Mouse (Mus musculus) stomach, postnatal 0 days (tissue): ENCODE measurements around the gene Ankrd60. TPM values are rescaled to one million over a fixed set of nuclear protein-coding genes. Genes with fewer than 3 reads are reported as not detected.

Experiments
- ATAC-seq: fragments of 200-750 bp; cut with Nextera tagmentation; 2 replicates; pipeline ENCODE4 v1.8.0; 2017; ENCODE audit not compliant: low FRiP score, low TSS enrichment
- DNase-seq: peaks from one replicate; pipeline ENCODE4 v3.0.0-alpha.2; 2016; ENCODE audit warnings: low spot score
- H3K27ac ChIP-seq: fragments of 300-500 bp; sonication (generic); replicated peaks from 2 replicates; pipeline ENCODE4 v1.5.1; 2014; ENCODE audit warnings: mild to moderate bottlenecking, control low read depth
- H3K27me3 ChIP-seq: fragments of 300-500 bp; sonication (generic); 2 replicates; pipeline ENCODE4 v1.6.1; 2014; ENCODE audit warnings: low read length; ENCODE audit not compliant: control insufficient read depth, insufficient read depth
- H3K36me3 ChIP-seq: fragments of 300-500 bp; sonication (generic); 2 replicates; pipeline ENCODE4 v1.6.1; 2014; ENCODE audit warnings: low read length, mixed read lengths; ENCODE audit not compliant: control insufficient read depth, insufficient read depth
- H3K4me1 ChIP-seq: fragments of 300-500 bp; sonication (generic); replicated peaks from 2 replicates; pipeline ENCODE4 v1.6.1; 2014; ENCODE audit warnings: antibody characterized with exemption; ENCODE audit not compliant: control insufficient read depth, insufficient read depth
- H3K4me2 ChIP-seq: fragments of 300-500 bp; sonication (generic); replicated peaks from 2 replicates; pipeline ENCODE4 v1.6.1; 2014; ENCODE audit warnings: low read depth, mild to moderate bottlenecking, control low read depth, moderate library complexity
- H3K4me3 ChIP-seq: fragments of 300-500 bp; sonication (generic); 2 replicates; pipeline ENCODE4 v1.5.1; 2014; ENCODE audit warnings: low read depth, low read length, control low read depth
- H3K9ac ChIP-seq: fragments of 300-500 bp; sonication (generic); 2 replicates; pipeline ENCODE4 v1.6.1; 2014; ENCODE audit warnings: mild to moderate bottlenecking, low read length, control low read depth, mixed read lengths
- H3K9me3 ChIP-seq: fragments of 300-500 bp; sonication (generic); 2 replicates; pipeline ENCODE4 v1.6.1; 2016; ENCODE audit warnings: low read length; ENCODE audit not compliant: control insufficient read depth
- CTCF ChIP-seq: IDR thresholded peaks from 2 replicates; pipeline ENCODE4 v1.5.1; 2016; ENCODE audit warnings: antibody characterized with exemption, low read depth, mild to moderate bottlenecking, moderate library complexity
- EP300 ChIP-seq: optimal IDR thresholded peaks from 2 replicates; pipeline ENCODE3; 2016; ENCODE audit warnings: antibody characterized with exemption
- WGBS: fragments of 180-500 bp; shearing (Covaris S2); extraction: QIAGEN DNeasy Blood & Tissue Kit; methylation state at CpG from one replicate; pipeline ENCODE4 v1.1.7; 2014; 5-methylcytosine and 5-hydroxymethylcytosine counted together
- polyA plus RNA-seq: library from polyadenylated mRNA; unstranded; fragments of >200 nt; fragmentation: Nextera tagmentation; extraction: Ambion mirVana; gene quantifications from 2 replicates; pipeline ENCODE4 v1.2.1, GENCODE M21; 2015

Gene Ankrd60
- polyA plus RNA-seq, 1 experiment from 2014 or later = not detected

- TF ChIP-seq EP300 (no peak), CTCF (no peak)
- no peak for ATAC-seq
- H3K9me3 ChIP-seq = no peaks in the 10 kb centered on the region
- H3K9ac ChIP-seq = no peak overlapping the region
- H3K4me3 ChIP-seq = no peak overlapping the region
- no peak overlapping the region for H3K4me2 ChIP-seq
- H3K4me1 ChIP-seq = no peaks in the 10 kb centered on the region
- H3K27ac ChIP-seq = no peak overlapping the region
- H3K27me3 ChIP-seq = 0 out of 2 replicates have a peak, but pooled peaks cover 3% of the 10 kb centered on the region
- no peak for DNase-seq
- H3K36me3 ChIP-seq = no peaks in the 10 kb centered on the region
These were observed 2.9 kb upstream of the Ankrd60 start for GRCm38 (mm10) chr2:173581096-173581495.

- no peaks in the 10 kb centered on the region for H3K4me1 ChIP-seq
- H3K9ac ChIP-seq = no peak overlapping the region; the same call in 1 of the 2 replicates
- 22% methylated on average over 8 of the region's 8 CpGs for WGBS
- H3K36me3 ChIP-seq = no peaks in the 10 kb centered on the region
- H3K27me3 ChIP-seq = no peaks in the 10 kb centered on the region
- DNase-seq = no peak
- no peak overlapping the region for H3K27ac ChIP-seq
- ATAC-seq = no peak
- TF ChIP-seq CTCF (no peak), EP300 (no peak)
- H3K4me3 ChIP-seq = peak overlapping the region; percentile 35; the same call in 1 of the 2 replicates
- H3K4me2 ChIP-seq = peak overlapping the region; percentile 72
- H3K9me3 ChIP-seq = no peaks in the 10 kb centered on the region
These were observed 430 bp upstream of the Ankrd60 start for GRCm38 (mm10) chr2:173578595-173578994.

- peak; percentile 63 for TF ChIP-seq CTCF
- no peak for TF ChIP-seq EP300
- H3K4me1 ChIP-seq = no peaks in the 10 kb centered on the region
- DNase-seq (peak; percentile 24), ATAC-seq (no peak)
- no peak overlapping the region for H3K4me2 ChIP-seq
- H3K27me3 ChIP-seq = no peaks in the 10 kb centered on the region
- WGBS = 34% methylated on average over 9 of the region's 9 CpGs
- H3K36me3 ChIP-seq = no peaks in the 10 kb centered on the region
- no peak overlapping the region for H3K4me3 ChIP-seq
- H3K9me3 ChIP-seq = no peaks in the 10 kb centered on the region
- no peak overlapping the region for H3K9ac ChIP-seq
- no peak overlapping the region for H3K27ac ChIP-seq
These were observed 14.0 kb downstream of the Ankrd60 start for GRCm38 (mm10) chr2:173564179-173564578.

GRCm38 (mm10) chr2:173563336-173563735 lies 14.8 kb downstream of the Ankrd60 start:
- no peak overlapping the region for H3K4me2 ChIP-seq
- TF ChIP-seq CTCF = peak; percentile 73
- no peak for TF ChIP-seq EP300
- ATAC-seq (no peak), DNase-seq (peak; percentile 37)
- no peak overlapping the region for H3K9ac ChIP-seq
- no peaks in the 10 kb centered on the region for H3K27me3 ChIP-seq
- no peak overlapping the region for H3K27ac ChIP-seq
- no peaks in the 10 kb centered on the region for H3K36me3 ChIP-seq
- no peaks in the 10 kb centered on the region for H3K4me1 ChIP-seq
- no peak overlapping the region for H3K4me3 ChIP-seq
- 53% methylated on average over 7 of the region's 7 CpGs for WGBS
- no peaks in the 10 kb centered on the region for H3K9me3 ChIP-seq

GRCm38 (mm10) chr2:173561851-173562442 lies 16.2 kb downstream of the Ankrd60 start:
- Histone ChIP-seq H3K9ac (no peak overlapping the region), H3K27me3 (no peaks in the 10 kb centered on the region), H3K36me3 (no peaks in the 10 kb centered on the region), H3K4me3 (no peak overlapping the region), H3K4me2 (no peak overlapping the region), H3K27ac (no peak overlapping the region), H3K9me3 (no peaks in the 10 kb centered on the region), H3K4me1 (no peaks in the 10 kb centered on the region)
- TF ChIP-seq EP300 = no peak
- peak; percentile 91 for TF ChIP-seq CTCF
- 37% methylated on average over 5 of the region's 5 CpGs for WGBS
- ATAC-seq (0 out of 2 replicates have a peak, but pooled peaks have one; percentile 16), DNase-seq (peak; percentile 67)

- H3K27ac ChIP-seq = 0 out of 2 replicates have a peak overlapping the region, but pooled peaks have one; percentile 24
- H3K4me1 ChIP-seq = no peaks in the 10 kb centered on the region
- TF ChIP-seq CTCF = no peak
- no peak for TF ChIP-seq EP300
- H3K36me3 ChIP-seq = no peaks in the 10 kb centered on the region
- no peak overlapping the region for H3K4me3 ChIP-seq
- DNase-seq = no peak
- no peaks in the 10 kb centered on the region for H3K9me3 ChIP-seq
- H3K4me2 ChIP-seq = no peak overlapping the region
- H3K27me3 ChIP-seq = no peaks in the 10 kb centered on the region
- H3K9ac ChIP-seq = no peak overlapping the region
- ATAC-seq = peak; percentile 45; the same call in 1 of the 2 replicates
- WGBS = 39% methylated on average over 12 of the region's 12 CpGs
These were observed 19.3 kb downstream of the Ankrd60 start for GRCm38 (mm10) chr2:173558754-173559396.
